Mouse (Mus musculus) thymus, adult 2 months (tissue): ENCODE measurements at regions not wholly inside any gene's neighbourhood (a gene's known extent, or its start where the extent isn't known, plus 50 kb on each side); places are given as distances from the start of the nearest gene placed in this dataset.

ENCODE experiments used
- CTCF ChIP-seq: fragments of 200-500 bp; IDR thresholded peaks from 2 replicates; pipeline ENCODE4 v1.5.1; 2012; ENCODE audit warnings: mild to moderate bottlenecking, control low read depth, low read length, moderate library complexity, borderline replicate concordance; ENCODE audit not compliant: control insufficient read depth, poor library complexity, insufficient read depth; ENCODE audit errors: extremely low read depth
- POLR2A ChIP-seq: fragments of 200-500 bp; IDR thresholded peaks from 2 replicates; pipeline ENCODE4 v1.6.1; 2012; ENCODE audit warnings: mild to moderate bottlenecking, low read length, control low read depth, moderate library complexity; ENCODE audit not compliant: control insufficient read depth, poor library complexity, insufficient read depth; ENCODE audit errors: extremely low read depth

DNA sequence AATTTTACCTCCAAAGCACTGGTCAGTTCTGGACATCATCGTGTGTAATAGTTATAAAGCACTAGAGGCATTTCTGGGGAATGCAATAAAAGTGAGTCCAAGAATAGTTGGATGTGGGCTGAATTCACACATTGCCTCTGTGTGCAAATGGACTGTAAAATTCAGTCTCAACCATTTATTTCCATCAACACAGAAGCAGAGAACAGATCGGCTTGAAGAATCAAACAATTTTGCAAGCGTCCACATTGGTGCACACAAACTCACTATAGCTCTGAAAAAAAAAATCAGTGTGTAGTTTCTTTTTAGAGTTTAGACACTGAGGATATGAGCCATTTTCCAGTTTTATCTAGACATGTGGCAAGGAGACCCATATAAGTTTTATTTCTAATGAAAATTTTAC, 208.9 kb upstream of the Slc7a11 start:
- TF ChIP-seq CTCF = no peak
- no peak for TF ChIP-seq POLR2A
